Mouse (Mus musculus) G1E (cell line): ENCODE measurements around the gene Kdsr. TPM values are rescaled to one million over a fixed set of nuclear protein-coding genes. Genes with fewer than 3 reads are reported as not detected.
A peak's percentile ranks its signal among the peaks of the same experiment; 100 is the strongest.

Experiments used
- ATAC-seq: 2 replicates; pipeline ENCODE4 v1.8.0; 2016; ENCODE audit warnings: mild to moderate bottlenecking; ENCODE audit not compliant: insufficient number of reproducible peaks, poor library complexity, low FRiP score, severe bottlenecking; ENCODE audit errors: extremely low read depth
- DNase-seq: peaks from one replicate; pipeline ENCODE4 v3.0.0; 2012; ENCODE audit warnings: low spot score
- H3K27me3 ChIP-seq: 2 replicates; pipeline ENCODE4 v1.6.1; 2012; ENCODE audit warnings: mild to moderate bottlenecking, low read length, inconsistent platforms; ENCODE audit not compliant: insufficient read depth
- H3K36me3 ChIP-seq: replicated peaks from 2 replicates; pipeline ENCODE3; 2012; ENCODE audit warnings: mild to moderate bottlenecking, inconsistent platforms
- H3K4me1 ChIP-seq: 2 replicates; pipeline ENCODE4 v1.6.1; 2012; ENCODE audit warnings: low read depth, low read length, inconsistent platforms, mixed read lengths; ENCODE audit not compliant: insufficient read depth
- H3K4me3 ChIP-seq: 2 replicates; pipeline ENCODE4 v1.5.1; 2012; ENCODE audit warnings: low read depth, mild to moderate bottlenecking, inconsistent platforms, low read length, moderate library complexity, mixed read lengths
- H3K9me3 ChIP-seq: replicated peaks from 2 replicates; pipeline ENCODE4 v1.6.1; 2012; ENCODE audit warnings: inconsistent platforms
- CTCF ChIP-seq: IDR thresholded peaks from 2 replicates; pipeline ENCODE4 v1.5.1; 2012; ENCODE audit warnings: low read depth, low read length, inconsistent platforms, mixed read lengths
- GATA1 ChIP-seq: IDR thresholded peaks from 2 replicates; pipeline ENCODE4 v1.6.1; 2012; ENCODE audit warnings: borderline replicate concordance, low read length, inconsistent platforms, mixed read lengths
- GATA2 ChIP-seq: IDR thresholded peaks from 2 replicates; pipeline ENCODE4 v1.6.1; 2012; ENCODE audit warnings: low read depth, low read length, inconsistent platforms, borderline replicate concordance
- POLR2AphosphoS5 ChIP-seq: IDR thresholded peaks from 2 replicates; pipeline ENCODE4 v1.6.1; 2012; ENCODE audit warnings: low read depth, low read length, inconsistent platforms; ENCODE audit not compliant: insufficient replicate concordance
- TAL1 ChIP-seq: conservative IDR thresholded peaks from 2 replicates; pipeline ENCODE4 v1.6.1; 2012; ENCODE audit warnings: low read depth, low read length, inconsistent platforms, mixed read lengths
- polyA plus RNA-seq: library from polyadenylated mRNA; stranded (reverse); fragments of >175 nt; gene quantifications from 2 replicates; pipeline ENCODE4 v1.2.3, GENCODE M21; 2012
- total RNA-seq, 2 experiments: library from RNA; stranded (forward) in 1 of 2; stranded (reverse) in 1 of 2; fragments of 200-1000 nt in 1 of 2; fragments of >200 nt in 1 of 2; fragmentation: Nextera tagmentation in 1 of 2; gene quantifications; 2 replicates each; pipeline ENCODE4 v1.2.3; 2014 to 2017

The Kdsr gene
- total and polyA plus RNA-seq, 3 experiments: 9.3 to 63.9 (median 27.1) TPM

DNA sequence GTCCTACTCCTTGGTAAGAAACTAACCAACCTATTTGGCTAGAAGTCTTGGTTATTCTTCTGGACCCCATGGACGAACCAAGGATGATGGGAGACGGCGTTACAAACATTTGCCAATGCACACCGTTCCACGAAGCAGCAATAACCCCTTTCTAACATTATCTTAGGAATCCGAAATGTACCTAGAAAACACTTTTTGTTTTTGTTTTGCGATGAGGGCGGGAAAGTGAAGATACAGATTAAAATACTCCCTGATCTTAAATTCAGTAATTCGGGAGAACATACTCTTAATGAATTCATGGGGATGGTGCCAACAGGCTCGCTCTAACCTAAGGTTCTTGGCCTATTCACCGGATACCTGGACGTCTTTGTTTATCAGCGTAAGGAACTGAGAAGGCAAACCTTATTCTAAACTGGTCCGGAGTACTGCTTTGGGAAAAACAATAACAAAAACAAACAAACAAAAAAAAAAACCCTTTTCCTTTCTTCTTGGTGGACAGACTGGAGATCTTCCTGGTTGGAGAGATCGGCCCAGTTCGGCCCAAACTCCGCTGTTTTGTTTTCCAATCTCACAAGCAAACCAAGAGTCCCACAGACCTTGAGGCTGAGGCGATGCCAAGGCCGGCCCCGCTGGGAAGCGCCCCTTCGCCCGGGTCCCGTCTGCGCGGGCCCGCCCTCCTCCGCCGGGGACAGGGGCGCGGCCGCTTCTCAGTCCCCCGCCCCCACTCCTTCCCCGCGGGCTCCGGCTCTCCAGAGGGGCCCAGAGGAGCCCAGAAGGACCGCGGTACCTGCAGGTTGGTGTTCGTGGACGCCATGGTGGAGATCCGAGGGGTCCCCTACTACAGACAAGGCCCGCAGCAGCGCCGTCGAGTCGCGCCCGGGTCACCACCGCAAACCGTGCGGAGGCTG is 36.4 kb upstream of the Kdsr start:
- peaks cover 33% of the 10 kb centered on the region for H3K4me1 ChIP-seq
- peaks cover 20% of the 10 kb centered on the region for H3K36me3 ChIP-seq
- peak; percentile 65 for DNase-seq
- H3K27me3 ChIP-seq: no peaks in the 10 kb centered on the region
- no peak for TF ChIP-seq POLR2AphosphoS5
- TF ChIP-seq GATA1: no peak
- TF ChIP-seq GATA2: no peak
- TF ChIP-seq TAL1: no peak
- TF ChIP-seq CTCF: no peak
- 0 out of 2 replicates have a peak, but pooled peaks have one; percentile 9 for ATAC-seq
- peak overlapping the region; percentile 91 for H3K4me3 ChIP-seq
- no peaks in the 10 kb centered on the region for H3K9me3 ChIP-seq

DNA sequence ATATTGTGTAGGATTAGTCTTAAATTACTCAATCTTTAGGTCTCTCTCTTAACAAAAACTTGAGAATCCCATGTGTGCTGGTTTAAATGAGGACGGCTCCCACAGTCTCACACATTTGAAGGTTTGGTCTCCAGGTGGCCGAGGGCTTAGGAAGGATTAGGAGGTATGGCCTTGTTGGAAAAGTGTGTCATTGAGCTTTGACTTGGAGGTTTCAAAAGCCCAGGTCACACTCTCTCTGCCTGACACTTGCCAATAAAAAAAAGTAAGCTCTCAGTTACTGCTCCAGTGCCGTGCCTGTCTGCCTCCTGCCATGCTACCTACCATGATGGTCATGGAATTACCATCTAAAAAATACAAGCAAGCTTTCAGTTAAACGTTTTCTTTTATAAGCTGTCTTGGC is 15.4 kb upstream of the Kdsr start:
- Histone ChIP-seq H3K36me3 (peaks cover 90% of the 10 kb centered on the region), H3K27me3 (no peaks in the 10 kb centered on the region), H3K4me1 (no peaks in the 10 kb centered on the region), H3K4me3 (no peak overlapping the region), H3K9me3 (no peaks in the 10 kb centered on the region)
- TF ChIP-seq CTCF (no peak), TAL1 (no peak), GATA2 (no peak), GATA1 (no peak), POLR2AphosphoS5 (no peak)
- no peak for DNase-seq
- ATAC-seq: no peak

DNA sequence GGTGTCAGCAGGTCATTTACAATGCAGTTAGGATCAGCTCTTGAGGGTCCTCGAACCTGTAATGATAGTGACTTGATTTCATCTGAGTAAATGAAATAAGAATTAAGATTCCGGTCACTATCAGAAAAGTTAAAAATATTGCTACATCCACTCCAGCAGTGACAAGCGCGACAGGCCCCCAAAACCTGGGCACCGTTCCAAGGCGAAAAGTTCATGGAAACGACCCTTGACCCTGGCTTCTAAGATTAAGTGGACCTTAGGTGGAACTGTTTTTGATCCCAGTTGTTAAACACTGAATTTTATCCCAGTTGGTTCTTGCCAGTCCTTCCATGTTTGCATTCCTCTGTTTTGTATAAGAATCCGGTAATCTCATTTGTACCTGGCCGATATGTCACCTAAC is 14.6 kb upstream of the Kdsr start:
- no peaks in the 10 kb centered on the region for H3K9me3 ChIP-seq
- no peak overlapping the region for H3K4me3 ChIP-seq
- ATAC-seq (no peak), DNase-seq (no peak)
- H3K36me3 ChIP-seq: peaks cover 88% of the 10 kb centered on the region
- TF ChIP-seq CTCF (no peak), TAL1 (no peak), GATA1 (no peak), GATA2 (no peak), POLR2AphosphoS5 (no peak)
- H3K27me3 ChIP-seq: no peaks in the 10 kb centered on the region
- H3K4me1 ChIP-seq: no peaks in the 10 kb centered on the region

DNA sequence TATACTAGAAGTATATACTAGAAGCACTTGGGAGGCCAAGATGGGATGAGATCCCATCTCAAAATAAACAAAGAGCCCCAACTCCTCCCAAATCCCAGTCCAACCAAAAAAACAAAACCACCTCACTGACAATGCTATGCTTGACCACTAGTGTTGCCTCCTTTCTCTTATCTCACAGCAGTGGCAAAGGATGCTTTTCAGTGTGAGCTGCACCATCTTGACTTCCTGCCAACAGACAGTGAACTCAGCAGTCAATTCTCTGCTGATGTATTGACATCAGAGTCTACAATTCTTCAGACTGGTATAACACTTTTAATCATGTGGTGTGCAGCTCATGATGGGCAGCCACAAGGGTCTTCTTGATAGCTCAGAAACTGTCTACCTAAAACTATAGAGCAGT is 9.2 kb upstream of the Kdsr start:
- no peak for ATAC-seq
- no peak for DNase-seq
- no peaks in the 10 kb centered on the region for H3K4me1 ChIP-seq

DNA sequence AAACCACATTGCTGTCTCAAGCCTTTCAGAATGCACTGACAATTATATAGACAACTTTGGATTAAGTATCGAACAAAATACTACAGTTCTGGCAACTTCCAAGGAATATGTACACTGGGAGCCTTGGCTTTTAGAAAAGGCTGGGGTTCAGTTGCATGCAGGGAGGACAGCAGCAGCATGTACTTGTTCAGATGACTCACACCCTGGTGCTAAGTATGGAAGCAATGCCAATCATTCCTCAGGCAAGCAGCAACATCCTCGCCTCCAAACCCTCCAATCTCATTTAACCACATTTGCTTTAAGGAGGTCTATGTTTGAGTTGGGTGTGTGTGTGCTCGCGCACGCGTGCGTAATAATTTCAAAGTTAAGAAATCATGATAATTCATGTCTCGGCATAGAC is 6.2 kb upstream of the Kdsr start:
- DNase-seq: no peak
- H3K27me3 ChIP-seq: no peaks in the 10 kb centered on the region
- no peaks in the 10 kb centered on the region for H3K4me1 ChIP-seq
- no peak for ATAC-seq
- TF ChIP-seq POLR2AphosphoS5: no peak
- TF ChIP-seq TAL1: no peak
- TF ChIP-seq GATA1: no peak
- TF ChIP-seq CTCF: no peak
- no peak for TF ChIP-seq GATA2
- no peak overlapping the region for H3K4me3 ChIP-seq
- H3K9me3 ChIP-seq: no peaks in the 10 kb centered on the region
- H3K36me3 ChIP-seq: peaks cover 76% of the 10 kb centered on the region

More for the DNA sequence above, 9.2 kb upstream of the Kdsr start:
- no peak for TF ChIP-seq GATA2
- no peak for TF ChIP-seq CTCF
- no peak for TF ChIP-seq GATA1
- no peak for TF ChIP-seq POLR2AphosphoS5
- TF ChIP-seq TAL1: no peak
- H3K9me3 ChIP-seq: no peaks in the 10 kb centered on the region
- H3K27me3 ChIP-seq: no peaks in the 10 kb centered on the region
- peaks cover 84% of the 10 kb centered on the region for H3K36me3 ChIP-seq
- no peak overlapping the region for H3K4me3 ChIP-seq

DNA sequence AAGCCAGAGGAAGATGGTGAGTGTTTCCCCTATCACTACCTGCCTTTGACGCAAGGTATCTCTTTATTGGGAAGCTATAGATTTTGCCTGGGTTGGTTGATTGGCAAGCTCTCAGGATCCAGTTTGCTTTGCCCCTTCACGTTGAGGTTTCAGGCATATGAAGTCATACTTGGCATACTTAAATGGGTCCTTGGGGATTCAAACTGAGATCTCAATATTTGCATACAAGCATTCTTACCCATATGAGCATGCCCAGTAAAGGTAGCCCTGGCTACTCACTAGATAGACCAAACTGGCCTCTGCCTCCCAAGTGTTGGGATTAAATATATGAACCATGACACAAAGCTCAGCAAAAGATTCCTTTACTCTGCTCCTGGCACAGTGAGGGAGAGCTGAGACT is 5.3 kb upstream of the Kdsr start:
- H3K36me3 ChIP-seq: peaks cover 67% of the 10 kb centered on the region
- TF ChIP-seq GATA1: no peak
- TF ChIP-seq CTCF: no peak
- peaks cover 6% of the 10 kb centered on the region; the same call in 1 of the 2 replicates for H3K4me1 ChIP-seq
- H3K27me3 ChIP-seq: no peaks in the 10 kb centered on the region
- no peaks in the 10 kb centered on the region for H3K9me3 ChIP-seq
- ATAC-seq (no peak), DNase-seq (no peak)
- H3K4me3 ChIP-seq: no peak overlapping the region

DNA sequence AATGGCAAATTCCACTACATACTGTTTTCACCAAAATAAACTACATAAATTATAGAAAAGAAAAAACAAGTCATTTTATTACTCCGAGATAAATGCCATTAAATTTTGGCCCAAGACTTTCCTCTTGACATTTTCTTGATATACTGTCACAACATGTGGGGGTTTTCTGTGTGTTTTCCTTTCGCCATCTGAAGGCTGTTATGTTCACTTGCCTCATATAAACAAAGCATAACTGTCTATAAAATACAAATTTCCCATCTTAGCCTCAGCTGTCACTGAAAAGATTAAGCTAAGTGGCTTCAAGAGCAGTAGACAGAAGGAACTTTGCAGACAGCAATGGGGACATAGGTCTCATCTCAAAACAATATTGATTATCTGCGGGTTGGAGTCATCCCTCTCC is 4.8 kb upstream of the Kdsr start:
- H3K4me3 ChIP-seq: no peak overlapping the region
- no peaks in the 10 kb centered on the region for H3K9me3 ChIP-seq
- TF ChIP-seq POLR2AphosphoS5: no peak
- TF ChIP-seq GATA2: no peak
- TF ChIP-seq CTCF: no peak
- TF ChIP-seq TAL1: no peak
- no peak for TF ChIP-seq GATA1
- peaks cover 63% of the 10 kb centered on the region for H3K36me3 ChIP-seq
- DNase-seq: no peak
- H3K4me1 ChIP-seq: peaks cover 8% of the 10 kb centered on the region
- no peaks in the 10 kb centered on the region for H3K27me3 ChIP-seq
- no peak for ATAC-seq
